Mouse (Mus musculus): Measurements from ENCODE around the gene Map3k5.

Map3k5 gene

DNA sequence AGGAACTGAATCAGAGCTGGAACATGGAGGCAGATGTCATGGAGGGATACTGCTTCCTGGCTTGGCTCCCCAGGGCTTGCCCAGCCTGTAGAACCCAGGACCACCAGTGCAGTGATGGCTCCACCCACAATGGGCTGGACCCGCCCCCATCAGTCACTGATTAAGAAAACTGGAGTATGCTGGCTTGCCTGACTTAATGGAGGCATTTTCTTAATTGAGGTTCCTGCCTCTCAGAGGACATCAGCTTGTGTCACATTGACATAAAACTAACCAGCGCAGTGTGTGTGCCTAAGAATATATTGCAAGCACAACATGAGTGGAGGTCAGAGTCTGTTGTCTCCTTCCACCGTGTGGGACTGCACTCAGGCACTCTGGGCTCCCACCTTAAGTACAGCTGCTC, 158.1 kb downstream of the Map3k5 start:
- in situ Hi-C loops (cut with MboI, MseI), result no loop called here

GRCm38 (mm10) chr10:20101456-20101855, 167.2 kb downstream of the Map3k5 start:
- in situ Hi-C loops (cut with MboI, MseI), result no loop called here

DNA sequence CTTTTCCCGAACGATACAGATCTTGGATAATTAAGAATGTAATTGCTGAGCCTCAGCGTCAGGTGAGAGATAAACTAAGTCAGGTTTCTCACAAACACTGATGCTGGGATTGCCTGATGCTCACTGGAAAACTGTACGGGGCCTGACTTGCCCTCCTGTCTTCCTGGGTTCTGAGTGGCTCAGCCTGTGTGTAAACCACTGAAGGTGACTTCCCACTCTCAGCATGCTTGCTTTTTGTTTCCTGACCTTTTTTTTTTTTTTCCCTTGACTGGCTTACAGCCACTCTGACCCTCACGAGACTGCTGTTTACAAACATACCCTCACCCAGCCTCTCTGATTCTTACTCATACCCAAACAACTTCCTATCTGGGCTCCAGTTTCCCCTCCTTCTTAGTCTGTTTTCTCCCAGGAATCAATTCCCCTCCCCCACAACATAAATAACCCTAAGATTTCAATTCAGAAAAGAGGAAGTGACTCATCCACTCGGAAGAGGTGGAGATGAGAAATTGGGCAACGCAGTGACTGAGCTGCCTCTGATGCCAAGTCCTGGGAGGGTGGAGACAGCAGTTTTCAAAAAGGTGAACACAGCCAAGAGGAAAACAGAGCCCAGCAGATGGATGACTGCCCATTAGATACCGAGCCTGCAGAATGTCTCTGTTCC, 170.1 kb downstream of the Map3k5 start:
- in situ Hi-C loops (cut with MboI, MseI), result no loop called here

- in situ Hi-C loops (cut with MboI, MseI), result no loop called here
Measured at GRCm38 (mm10) chr10:20105575-20105974, 171.3 kb downstream of the Map3k5 start.

DNA sequence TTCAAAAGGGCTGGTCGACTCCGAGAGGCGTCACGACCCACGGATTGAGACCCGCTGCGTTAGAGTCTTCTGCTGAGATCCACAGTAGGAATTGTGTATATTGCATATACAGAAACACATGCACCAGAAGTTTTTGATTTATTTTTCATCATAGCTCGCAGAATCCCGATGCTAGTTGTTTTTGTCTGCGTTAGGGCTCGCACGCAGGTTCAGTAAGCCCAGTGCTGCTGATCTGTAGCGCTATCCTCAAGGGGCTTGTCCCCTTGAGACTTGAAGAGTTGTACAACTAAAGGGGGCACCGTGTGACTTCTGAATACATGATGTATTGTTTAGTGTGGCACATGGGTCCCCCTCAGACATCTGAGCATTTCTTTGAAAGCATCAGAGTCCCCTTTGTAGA, 172.8 kb downstream of the Map3k5 start:
- in situ Hi-C loops (cut with MboI, MseI), result no loop called here

DNA sequence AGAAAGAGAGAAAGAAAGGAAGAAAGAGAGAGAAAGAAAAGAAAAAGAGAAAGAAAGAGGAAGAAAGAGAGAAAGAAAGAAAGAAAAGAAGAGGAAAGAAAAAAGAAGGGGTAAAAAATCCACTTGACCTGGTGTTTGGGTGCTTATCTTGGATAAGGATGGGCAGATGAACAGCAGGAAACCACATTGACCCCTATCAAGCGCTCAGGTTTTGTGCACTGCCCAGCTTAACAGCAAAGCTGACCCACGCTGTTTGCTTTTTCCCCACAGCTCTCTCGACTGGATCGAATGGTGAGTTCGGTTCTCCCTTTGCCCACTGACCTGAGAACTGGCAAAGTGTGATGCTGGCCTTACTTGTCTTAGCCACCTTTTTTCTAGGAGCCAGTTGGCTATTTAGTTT, 177.2 kb downstream of the Map3k5 start:
- in situ Hi-C loops (cut with MboI, MseI), result no loop called here

DNA sequence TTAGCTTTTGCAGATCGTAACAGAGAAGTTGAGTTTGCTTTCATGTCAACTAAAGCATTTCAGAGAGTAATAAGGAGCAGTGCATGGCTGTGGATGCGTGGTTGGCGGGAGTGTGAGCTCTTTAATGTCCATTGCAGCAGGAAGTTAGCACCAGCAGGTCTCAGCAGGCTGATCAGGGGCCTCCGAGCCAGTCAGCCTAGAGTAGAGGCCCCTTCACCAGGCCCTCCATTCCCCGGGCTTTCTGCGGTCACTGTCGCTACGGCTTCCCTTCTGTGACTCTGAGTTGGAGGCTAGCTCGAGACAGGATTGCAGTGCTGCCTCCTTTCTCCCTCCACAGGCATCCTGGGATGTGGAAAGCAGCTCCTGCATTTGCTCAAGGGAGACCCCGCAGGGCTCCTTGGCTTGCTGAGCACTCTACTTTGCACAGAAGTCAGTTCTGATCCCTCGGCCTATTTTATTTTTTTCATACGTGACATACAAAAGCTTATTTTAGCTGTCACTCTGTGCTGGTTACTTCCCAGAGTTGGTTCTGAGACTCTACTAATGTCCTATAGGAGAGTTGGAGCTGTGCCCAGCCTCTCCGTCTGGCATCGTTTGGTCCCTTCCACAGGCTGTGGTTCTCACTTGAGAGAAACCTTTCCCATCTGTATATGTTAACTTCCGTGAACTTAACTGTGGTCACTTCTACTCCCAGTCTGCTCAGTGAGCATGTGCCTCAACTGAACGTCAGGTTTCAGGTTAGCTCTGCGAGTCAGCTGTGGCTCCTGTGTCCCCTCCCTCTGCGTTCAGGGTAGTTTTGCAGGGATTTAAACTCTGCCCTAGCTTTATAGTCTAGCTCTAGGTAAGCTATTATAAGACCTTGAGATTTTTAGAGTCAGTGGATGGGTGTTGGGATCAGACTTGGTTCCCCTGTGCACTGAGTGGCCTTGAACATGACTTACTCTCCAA, 178.0 kb downstream of the Map3k5 start:
- in situ Hi-C loops (cut with MboI, MseI), result no loop called here

GRCm38 (mm10) chr10:20119504-20120425, 185.5 kb downstream of the Map3k5 start:
- in situ Hi-C loops (cut with MboI, MseI), result no loop called here

GRCm38 (mm10) chr10:20121981-20122380, 187.7 kb downstream of the Map3k5 start:
- in situ Hi-C loops (cut with MboI, MseI), result no loop called here

DNA sequence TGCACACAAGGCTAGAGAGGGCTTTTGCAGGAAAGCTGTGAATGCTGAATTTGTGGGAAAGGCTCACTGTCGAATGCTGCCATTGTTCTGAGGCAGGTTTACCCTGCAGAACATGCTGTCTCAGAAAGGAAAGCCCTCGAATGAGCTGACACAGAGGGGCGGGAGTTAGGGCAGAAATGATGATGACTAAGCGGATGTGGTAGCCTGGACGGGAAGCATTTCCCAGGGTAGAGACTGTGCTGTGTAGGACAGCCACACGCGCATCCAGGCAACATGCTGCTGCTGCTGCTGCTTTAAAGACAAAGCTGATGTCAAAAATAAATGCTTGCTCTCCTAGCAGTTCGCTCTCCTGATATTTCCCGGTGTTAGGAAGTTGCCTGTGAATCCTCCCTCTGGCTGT, 189.1 kb downstream of the Map3k5 start:
- in situ Hi-C loops (cut with MboI, MseI), result no loop called here

- in situ Hi-C loops (cut with MboI, MseI), result no loop called here
Measured at GRCm38 (mm10) chr10:20124576-20124975, 190.3 kb downstream of the Map3k5 start.

DNA sequence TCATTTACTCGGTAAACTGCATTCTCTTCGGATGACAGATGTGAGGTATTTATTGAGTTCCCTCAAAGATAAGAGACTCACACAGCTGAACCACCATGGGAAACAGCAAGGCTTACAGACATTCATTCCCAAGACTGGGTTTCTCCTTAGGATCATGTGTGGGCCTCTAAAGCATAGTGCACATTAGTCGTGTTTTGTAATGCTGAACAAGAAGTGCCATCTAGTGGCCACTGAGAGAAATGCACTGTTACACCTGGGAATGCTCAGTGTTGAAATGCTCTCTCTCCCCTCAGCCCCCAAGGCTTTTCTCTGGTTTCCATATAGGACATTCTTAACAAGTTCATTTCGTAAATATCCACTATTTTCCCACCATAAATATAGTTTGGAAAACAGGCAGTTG, 191.0 kb downstream of the Map3k5 start:
- in situ Hi-C loops (cut with MboI, MseI), result loop anchor here (5.0 kb wide), 1 partner anchor 58 kb away; no protein-coding TSS in a partner anchor

DNA sequence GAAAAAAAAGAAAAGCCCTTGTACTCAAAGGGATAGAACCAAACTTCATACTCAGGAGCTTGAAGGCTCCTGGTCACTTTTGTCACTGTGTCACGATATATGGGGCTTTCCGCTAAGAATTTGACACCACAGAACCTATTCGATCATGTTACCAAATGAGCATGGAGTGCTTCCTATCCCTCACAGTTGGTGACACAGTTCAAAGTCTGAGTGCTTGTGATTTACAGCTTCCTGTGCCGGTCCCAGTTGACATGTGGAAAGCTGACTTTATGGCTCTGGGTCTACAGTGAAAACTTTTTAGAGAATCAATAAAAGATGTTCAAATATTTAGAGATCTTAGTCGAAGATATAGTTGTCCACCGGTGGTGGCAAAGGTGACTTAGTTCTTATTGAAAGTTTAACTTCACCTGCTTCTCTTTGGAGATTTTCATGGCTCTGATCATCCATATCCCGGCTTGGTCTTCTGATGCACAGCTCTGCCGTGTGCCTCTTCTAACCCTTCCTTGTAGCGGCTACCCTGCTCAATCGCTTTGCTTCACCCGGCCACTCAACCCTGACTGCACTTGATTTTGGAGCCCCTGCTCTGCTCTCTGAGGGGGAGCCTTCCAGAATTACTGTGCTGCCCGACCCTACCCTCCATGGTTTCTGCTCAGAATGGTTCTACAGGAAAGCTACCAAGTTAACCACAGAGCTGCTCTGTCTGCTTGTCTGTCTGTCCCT, 198.8 kb downstream of the Map3k5 start:
- in situ Hi-C loops (cut with MboI, MseI), result no loop called here

DNA sequence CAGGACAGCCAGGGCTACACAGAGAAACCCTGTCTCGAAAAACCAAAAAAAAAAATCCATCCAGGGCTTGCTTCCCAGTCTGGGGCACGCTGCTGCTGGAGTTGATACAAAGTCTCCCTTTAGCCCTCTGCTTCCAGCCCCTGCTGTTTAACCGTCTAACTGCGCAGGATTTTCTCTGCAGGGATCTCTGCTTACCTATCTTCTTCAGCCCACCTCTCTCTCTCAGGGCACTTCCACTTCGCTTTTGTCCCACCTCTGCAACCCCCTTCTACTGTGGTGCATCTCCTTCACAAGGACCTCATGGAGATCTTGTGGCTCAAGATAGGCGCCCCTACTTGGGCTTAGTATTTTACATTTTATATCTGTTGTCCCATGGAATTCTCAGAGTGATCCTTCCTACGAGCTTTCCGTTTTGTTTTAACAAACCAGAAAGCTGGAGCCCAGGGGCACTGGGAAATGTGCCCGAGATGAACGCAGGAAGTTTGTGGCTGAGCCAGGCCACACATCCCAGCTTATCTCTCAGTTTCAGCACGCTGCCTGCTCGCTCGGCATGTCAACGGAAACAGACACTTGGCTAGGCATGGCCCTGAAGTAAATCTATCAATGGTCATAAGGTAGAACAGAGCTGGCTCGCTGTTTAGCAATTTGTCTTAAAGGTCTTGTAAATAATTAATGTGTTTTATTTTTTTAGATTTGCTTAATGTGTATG, 201.2 kb downstream of the Map3k5 start:
- in situ Hi-C loops (cut with MboI, MseI), result no loop called here

GRCm38 (mm10) chr10:20136505-20136904, 202.2 kb downstream of the Map3k5 start:
- in situ Hi-C loops (cut with MboI, MseI), result no loop called here

DNA sequence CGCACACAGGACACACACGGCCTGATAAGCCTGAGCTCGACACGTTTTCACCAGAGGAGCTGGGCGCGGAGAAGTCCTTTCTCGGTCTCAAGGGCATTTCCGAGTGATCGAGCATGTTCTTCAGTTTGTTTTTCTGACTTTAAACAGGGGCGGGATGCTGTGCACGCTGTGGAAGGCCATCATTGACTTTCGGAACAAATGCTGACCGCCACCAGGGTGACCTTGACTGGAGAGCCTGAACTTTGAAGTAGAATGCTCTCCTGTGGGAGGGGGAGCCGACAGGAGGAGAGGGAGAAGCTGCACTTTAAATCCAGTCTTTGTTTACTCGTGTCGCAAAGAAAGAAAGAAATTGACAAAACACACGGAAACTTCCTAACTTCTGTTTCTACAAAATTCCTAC, 207.1 kb downstream of the Map3k5 start:
- in situ Hi-C loops (cut with MboI, MseI), result loop anchor here (10.0 kb wide), 1 partner anchor 567 kb away; no protein-coding TSS in a partner anchor

DNA sequence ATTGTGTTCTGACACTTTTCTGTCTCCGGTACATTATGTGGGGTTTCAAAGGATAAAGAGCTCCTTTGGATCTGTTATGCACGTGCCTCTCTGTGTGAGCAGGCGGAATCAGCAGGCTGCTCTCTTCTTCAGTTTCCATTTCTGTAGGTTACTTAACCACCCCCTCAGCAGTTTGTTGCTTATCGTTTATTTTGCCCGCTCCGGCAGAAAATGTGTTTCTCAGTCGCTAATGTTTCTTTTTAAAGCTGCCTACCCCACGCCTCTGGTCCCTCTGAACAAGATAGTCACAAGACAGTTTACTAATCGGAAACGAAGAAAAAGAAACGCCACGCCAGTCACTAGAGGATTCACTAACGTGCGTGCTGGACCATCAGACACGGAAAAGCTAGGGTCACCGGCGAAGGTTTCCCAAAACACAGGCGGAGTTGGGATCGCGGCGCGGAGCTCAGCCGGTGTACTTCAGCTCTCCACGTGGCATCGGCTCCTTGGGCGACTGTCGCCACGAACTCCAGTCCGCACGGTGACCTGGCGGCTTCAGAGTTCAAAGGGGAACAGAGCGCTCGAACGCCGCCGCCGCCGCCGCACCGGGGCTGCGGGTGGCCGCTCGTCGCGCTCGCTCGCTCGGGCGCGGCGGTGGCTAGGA, 214.0 kb downstream of the Map3k5 start, which contains the start of gene Map7:
TSS of gene Map7 (plus strand) at position 342 of the 643 bp plus-strand sequence.
- in situ Hi-C loops (cut with MboI, MseI), result loop anchor here (10.0 kb wide), 1 partner anchor 573 kb away; no protein-coding TSS in a partner anchor

GRCm38 (mm10) chr10:20148773-20149120, 214.5 kb downstream of the Map3k5 start:
- in situ Hi-C loops (cut with MboI, MseI), result loop anchor here (10.0 kb wide), 1 partner anchor 574 kb away; no protein-coding TSS in a partner anchor

- in situ Hi-C loops (cut with MboI, MseI), result loop anchor here (10.0 kb wide), 1 partner anchor 574 kb away; no protein-coding TSS in a partner anchor
Measured at GRCm38 (mm10) chr10:20149121-20149834, 215.0 kb downstream of the Map3k5 start.
